Mouse (Mus musculus) layer of hippocampus, adult 11-12 months (tissue): Measurements from ENCODE around the gene Utp6.

Source experiments
- DNase-seq: peaks from one replicate; pipeline ENCODE4 v3.0.0; 2022; ENCODE audit warnings: low spot score

Utp6 gene

DNA sequence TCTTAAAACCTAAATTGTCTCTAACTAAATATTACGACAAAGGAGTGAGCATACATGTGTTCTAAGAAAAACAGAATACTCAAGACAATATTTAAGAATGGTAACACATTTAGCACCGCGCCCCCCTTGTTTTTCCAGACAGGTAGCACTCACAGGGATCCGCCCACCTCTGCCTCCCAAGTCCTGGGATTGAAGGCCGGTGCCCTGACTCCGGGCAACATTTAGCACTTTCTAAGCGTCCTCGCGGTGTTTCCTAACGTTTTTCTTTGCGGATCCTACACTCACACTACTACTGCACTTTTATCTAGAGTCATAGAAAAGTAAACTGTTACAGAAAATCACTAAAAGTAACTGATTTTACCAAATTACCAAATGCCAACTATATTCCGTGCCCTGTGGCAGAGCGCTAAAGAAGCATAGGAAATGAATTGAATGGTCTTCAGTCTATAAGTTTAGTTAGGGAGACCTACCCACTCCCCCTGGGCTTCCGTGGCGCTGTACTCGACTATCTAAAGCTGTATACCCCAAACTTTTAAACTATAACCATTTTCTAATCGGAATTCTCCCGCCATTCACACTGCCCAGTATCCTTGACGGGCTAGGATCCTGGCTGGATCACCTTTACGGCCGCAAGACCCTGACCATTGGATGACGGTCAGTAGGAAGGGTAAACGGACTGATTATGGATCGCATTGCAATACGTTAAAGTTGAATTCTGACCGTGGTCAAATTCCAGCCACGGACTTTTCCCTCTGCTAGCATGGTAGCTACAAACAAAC lies 655 bp downstream of the Utp6 start:
- no peak for DNase-seq

GRCm38 (mm10) chr11:79947265-79947664 lies 14.9 kb downstream of the Utp6 start:
- no peak for DNase-seq

DNA sequence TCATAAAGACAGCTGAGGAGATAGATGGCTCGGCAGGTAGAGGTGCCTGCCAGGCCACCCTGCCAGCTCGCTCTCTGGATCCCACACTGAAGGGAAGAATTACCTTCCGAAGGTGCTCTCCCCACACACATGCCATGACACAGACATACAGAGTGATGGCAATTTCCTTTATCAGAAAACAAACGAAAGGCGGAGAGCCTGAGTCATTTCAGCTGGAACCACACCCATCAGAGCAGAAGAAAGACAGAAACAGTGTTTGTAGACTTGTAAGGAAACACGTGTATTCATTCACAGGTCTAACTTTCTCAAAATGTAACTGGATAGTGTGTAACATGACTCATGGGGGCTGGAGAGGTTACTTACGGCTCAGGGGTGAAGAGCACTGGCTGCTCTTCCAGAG lies 18.6 kb downstream of the Utp6 start:
- no peak for DNase-seq

DNA sequence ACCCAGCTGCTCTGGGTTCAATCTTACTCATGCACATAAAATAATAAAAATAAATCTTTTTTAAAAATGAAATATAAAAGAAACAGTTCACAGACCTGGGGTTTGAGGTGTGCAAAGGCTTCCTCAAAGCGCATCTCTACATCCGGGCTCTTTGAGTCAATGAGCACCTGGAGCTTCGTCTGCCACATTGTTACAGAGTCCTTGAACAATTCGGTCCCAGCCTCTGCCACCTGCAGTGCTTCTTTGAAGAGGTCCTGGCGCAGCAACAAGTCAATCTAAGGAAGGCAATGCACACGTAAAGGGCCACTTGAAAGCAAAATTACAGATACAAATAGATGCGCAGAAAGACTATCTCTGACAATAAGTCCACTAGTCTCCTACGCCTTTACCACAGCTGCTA lies 19.1 kb downstream of the Utp6 start:
- DNase-seq, result no peak

DNA sequence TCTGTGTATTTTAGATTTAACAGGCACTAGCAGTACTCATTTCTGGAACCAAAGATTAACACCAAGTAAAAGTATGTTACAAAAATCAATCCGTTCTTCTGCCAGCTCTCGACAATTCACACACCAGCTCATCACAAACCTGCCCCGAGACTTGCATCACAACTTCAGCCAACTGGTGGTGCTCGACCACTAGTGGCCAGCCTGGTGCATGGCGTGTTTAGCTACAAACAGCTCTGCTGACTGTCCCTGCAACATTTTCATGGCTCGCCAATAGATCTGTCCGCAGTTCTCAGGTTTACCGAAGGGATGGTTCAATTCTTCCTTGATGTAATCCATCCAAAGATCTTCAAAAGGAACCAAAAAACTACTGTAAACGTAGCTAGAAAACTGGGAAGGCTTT lies 26.4 kb downstream of the Utp6 start:
- DNase-seq, result no peak

DNA sequence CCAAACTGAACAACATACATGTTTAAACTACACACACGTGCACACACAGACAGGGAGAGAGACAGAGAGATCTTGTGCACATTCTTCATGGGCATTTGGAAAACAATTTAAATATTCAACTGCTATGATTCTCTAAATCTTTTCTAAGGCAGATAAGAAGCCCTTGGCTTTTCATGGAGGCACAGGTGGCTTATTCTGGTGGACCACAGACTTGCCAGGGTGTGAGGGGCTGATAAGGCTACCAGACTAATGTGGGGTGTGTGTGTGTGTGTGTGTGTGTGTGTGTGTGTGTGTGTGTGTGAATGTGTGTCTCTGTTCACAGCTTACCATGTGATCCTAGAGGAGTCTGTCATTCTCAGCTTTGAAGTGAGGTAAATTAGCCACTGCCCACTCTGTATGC lies 39.4 kb downstream of the Utp6 start:
- no peak for DNase-seq

GRCm38 (mm10) chr11:79922157-79922556 lies 40.0 kb downstream of the Utp6 start:
- DNase-seq, result no peak

- no peak for DNase-seq
Measured at GRCm38 (mm10) chr11:79920505-79921025, 41.6 kb downstream of the Utp6 start.

DNA sequence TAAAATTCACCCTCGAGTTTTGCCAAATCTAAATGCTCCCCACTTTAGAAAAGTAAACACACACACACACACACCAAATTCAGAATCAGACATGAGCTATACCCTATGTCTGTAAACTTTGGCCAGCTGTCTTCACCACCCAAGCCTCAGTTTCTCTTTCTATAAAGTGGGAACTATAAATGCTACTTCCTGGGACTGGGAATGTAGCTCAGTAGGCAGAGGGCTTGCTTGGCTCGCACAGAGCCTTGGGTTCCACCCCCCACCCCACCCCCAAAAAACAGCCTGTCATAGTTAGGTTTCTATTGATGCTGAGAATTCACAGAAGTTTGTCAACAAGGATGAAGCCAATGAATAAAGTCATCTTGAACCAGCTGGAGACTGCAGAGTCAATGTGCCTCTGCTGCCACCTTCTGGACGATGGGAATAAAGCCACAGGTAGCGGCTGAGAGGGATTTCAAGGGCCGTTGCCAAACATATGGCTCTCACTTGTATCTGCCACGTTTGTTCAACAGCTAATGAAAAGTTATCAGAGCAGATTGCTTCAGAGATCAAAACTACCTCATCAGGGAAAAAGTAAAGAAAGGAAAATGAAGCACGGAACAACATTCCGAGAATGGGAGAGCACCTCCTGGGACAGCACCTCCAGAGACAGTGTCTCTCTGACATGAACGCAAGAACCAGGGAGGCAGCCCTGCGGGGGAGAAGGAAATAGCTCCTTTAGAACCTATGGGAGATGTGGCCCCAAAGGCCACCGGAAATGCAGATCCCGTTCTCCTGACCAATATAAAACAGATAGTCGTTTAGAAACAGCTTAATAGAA lies 42.3 kb downstream of the Utp6 start:
- peak; percentile 84 for DNase-seq

DNA sequence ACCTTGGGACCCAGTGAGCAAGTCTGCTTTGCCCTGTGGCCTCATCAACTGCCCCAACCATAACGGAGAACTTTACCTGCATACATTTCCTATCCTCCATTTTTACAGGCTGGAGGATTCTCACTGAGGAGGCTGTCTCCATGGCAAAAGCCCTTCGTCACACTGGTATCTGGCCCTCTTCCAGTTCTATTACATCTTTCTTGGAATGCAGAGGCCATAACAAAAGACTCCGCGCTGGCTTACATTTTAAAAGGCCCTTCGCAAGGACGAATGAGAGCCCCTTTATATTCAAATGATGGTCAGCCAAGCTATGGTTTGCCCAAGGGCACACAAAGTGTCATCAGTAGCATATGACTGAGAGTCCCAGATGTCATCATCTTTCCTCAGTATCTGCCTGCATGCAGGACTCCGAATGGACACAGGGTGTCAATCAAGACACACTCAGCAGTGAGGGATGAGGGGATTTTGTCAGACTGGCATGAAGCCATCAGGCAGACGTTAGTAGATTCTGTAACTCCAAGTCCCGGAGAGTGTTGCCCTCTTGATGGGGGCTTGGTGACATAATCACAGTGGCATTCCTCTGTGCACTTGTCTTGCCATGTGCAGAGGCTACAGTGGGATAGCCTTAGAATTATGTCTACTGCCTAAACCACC lies 46.4 kb downstream of the Utp6 start:
- no peak for DNase-seq

GRCm38 (mm10) chr11:79908600-79909483 lies 53.3 kb downstream of the Utp6 start:
- DNase-seq, result peak; percentile 54

DNA sequence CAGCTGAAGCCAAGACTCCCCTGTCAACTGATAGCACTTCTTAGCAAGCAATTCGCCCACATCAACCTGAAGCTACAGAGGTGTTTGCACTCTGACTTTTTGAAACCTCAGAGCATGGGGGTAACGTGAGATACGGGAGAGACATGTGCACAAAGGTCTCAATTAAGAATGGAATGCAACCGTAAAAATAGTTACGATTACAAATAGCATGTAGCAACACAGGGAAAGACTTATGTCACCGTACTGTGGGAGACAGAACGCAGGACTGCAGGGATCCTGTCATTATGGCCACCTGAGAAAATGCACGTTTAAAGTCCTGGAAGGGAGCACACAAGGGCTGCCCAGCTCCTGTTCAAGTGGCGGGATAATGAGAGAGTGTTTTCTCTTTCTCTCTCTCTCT lies 55.3 kb downstream of the Utp6 start:
- DNase-seq, result no peak

DNA sequence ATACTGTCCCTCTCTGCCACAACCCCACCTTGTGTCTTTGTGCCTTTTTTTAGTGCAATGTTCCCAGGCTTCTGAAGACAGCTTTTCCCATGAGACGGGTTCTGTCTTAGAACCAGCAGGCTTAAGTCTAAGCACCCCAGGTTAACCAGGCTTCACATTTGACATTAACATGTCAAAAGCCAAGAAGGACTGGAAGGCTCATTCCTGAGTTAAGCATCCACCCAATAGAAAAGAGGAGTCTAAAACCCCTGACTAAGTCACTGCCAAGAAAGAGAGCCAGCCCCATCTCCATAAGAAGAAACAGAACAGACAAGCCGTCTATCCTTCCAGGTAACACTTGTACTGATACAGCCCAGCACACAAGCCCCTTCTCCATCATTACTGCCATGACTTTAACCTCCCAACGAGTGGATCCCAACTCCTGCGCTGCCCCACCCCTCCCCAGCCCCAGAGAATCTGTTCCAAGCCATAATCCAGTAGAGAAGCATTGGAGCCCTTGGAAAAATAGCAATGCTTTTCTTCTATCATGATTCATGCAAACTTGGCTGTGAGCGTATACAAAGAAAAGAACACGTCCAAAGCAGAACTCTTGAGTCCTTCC lies 59.2 kb downstream of the Utp6 start:
- DNase-seq, result no peak

DNA sequence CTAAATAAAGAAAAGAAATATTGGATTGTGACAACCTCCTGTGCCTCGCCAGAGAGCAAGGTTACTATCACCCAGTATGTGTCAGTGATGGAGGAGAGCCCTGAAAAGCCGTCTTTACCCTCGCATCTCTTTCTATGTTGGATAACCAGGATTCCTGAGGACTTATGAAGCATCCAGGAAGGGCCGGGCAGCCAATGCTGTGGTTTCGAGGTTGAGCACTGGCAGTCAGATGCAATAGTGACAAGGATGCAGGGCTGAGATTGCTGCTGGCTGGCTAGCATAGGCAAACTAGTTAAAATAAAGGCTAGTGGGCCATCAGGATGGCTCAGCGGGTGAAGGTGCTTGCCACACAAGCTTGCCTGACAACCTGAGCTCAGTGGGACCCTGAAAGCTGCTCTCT lies 61.0 kb downstream of the Utp6 start:
- DNase-seq, result no peak

GRCm38 (mm10) chr11:79892259-79892658 lies 69.9 kb downstream of the Utp6 start:
- peak; percentile 21 for DNase-seq

DNA sequence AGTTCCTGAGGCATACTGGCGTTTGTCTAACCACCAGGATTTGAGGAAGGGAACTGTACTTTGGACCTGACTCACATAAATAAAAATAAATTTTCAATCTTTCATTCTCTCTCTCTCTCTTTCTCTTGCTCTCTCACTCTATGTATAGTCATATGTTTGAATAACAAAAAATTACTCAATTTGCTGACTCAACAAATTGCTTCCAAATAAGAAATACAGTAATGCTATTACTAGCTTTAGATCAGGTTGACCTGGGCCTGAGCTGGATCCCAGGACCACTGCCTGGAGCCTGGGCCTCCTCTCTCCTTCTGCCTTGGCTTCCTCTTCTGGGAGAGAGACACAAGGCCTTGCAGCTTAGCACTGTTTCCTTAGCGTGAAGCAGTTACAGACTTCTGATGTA lies 71.4 kb downstream of the Utp6 start:
- DNase-seq, result no peak

GRCm38 (mm10) chr11:79886961-79887360 lies 75.2 kb downstream of the Utp6 start:
- no peak for DNase-seq

DNA sequence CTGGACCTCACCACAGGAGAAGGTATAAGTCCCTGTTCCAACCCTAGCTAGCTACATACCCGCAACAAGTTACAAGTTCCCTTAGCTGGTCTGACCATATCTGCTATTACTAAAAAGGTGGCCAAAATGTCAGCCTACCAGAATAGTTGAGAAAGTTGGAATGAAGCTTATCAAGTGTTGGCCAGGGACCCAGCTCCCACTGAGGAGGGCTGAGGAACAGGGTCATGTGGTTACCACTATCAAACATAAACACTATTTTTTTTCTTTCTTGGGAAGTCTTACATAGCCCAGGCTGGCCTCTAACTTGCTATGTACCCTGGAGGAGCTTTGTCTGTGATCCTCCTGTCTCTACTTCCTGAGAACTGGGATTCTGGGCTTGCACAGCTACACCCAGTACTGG lies 75.8 kb downstream of the Utp6 start:
- DNase-seq, result no peak

GRCm38 (mm10) chr11:79885713-79886393 lies 76.3 kb downstream of the Utp6 start:
- DNase-seq, result no peak

DNA sequence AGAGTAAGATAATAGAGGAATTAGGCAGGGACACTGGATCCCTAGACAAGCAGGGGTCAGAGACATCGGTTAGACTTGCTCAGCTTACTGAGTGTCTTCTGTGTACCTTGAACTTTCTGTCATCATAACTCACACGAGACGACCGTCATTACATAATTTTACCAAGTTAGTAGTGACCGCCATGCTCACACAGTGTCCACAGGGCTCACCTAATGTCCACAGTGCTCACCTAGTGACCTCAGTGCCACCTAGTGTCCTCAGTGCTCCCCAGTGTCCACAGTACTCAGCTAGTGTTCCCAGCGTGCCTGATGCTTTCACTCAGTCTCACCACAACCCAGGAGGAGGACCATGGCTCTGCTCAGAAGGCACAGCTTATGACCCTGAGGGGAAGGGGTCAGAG lies 77.4 kb downstream of the Utp6 start:
- DNase-seq, result no peak
